Mouse (Mus musculus) embryonic facial prominence, embryonic 11.5 days (tissue): ENCODE data around the gene Defb25. TPM values are rescaled to one million over a fixed set of nuclear protein-coding genes. Genes with fewer than 3 reads are reported as not detected.

ENCODE experiments used
- ATAC-seq: fragments of 200-750 bp; cut with Nextera tagmentation; replicated peaks from 2 replicates; pipeline ENCODE4 v1.8.0; 2017; ENCODE audit warnings: low read depth; ENCODE audit not compliant: insufficient number of reproducible peaks, low FRiP score, low TSS enrichment
- DNase-seq: peaks from one replicate; pipeline ENCODE4 v3.0.0-alpha.2; 2015; ENCODE audit warnings: low spot score
- H3K27ac ChIP-seq: fragments of 300-500 bp; sonication (generic); replicated peaks from 2 replicates; pipeline ENCODE4 v1.5.1; 2014; ENCODE audit warnings: mild to moderate bottlenecking, low read depth, low read length, control low read depth
- H3K27me3 ChIP-seq: fragments of 300-500 bp; sonication (generic); 2 replicates; pipeline ENCODE4 v1.6.1; 2014; ENCODE audit warnings: mild to moderate bottlenecking, low read length, moderate library complexity, mixed read lengths; ENCODE audit not compliant: control insufficient read depth, insufficient read depth
- H3K36me3 ChIP-seq: fragments of 300-500 bp; sonication (generic); replicated peaks from 2 replicates; pipeline ENCODE4 v1.6.1; 2014; ENCODE audit warnings: low read depth, mild to moderate bottlenecking, low read length, moderate library complexity, mixed read lengths; ENCODE audit not compliant: control insufficient read depth, insufficient read depth
- H3K4me1 ChIP-seq: fragments of 300-500 bp; sonication (generic); 2 replicates; pipeline ENCODE4 v1.6.1; 2014; ENCODE audit warnings: low read length, mixed read lengths; ENCODE audit not compliant: control insufficient read depth, insufficient read depth
- H3K4me2 ChIP-seq: fragments of 300-500 bp; sonication (generic); 2 replicates; pipeline ENCODE4 v1.6.1; 2014; ENCODE audit warnings: low read depth, mild to moderate bottlenecking, control low read depth, low read length, moderate library complexity
- H3K4me3 ChIP-seq: fragments of 300-500 bp; sonication (generic); 2 replicates; pipeline ENCODE4 v1.5.1; 2014; ENCODE audit warnings: low read depth, low read length, control low read depth
- H3K9ac ChIP-seq: fragments of 300-500 bp; sonication (generic); replicated peaks from 2 replicates; pipeline ENCODE4 v1.6.1; 2014; ENCODE audit warnings: mild to moderate bottlenecking, control low read depth, low read length
- H3K9me3 ChIP-seq: fragments of 300-500 bp; sonication (generic); replicated peaks from 2 replicates; pipeline ENCODE4 v1.6.1; 2016; ENCODE audit warnings: mild to moderate bottlenecking, low read length, inconsistent platforms, mixed read lengths; ENCODE audit not compliant: control insufficient read depth
- WGBS: fragments of 180-500 bp; shearing (Covaris S2); extraction: QIAGEN DNeasy Blood & Tissue Kit; methylation state at CpG from one replicate; pipeline ENCODE4 v1.1.7; 2014; 5-methylcytosine and 5-hydroxymethylcytosine counted together
- polyA plus RNA-seq: library from polyadenylated mRNA; unstranded; fragments of >200 nt; fragmentation: Nextera tagmentation; extraction: Ambion mirVana; gene quantifications from 2 replicates; pipeline ENCODE4 v1.2.1, GENCODE M21; 2014

Defb25 gene
- polyA plus RNA-seq, 1 experiment from 2014 or later: not detected

DNA sequence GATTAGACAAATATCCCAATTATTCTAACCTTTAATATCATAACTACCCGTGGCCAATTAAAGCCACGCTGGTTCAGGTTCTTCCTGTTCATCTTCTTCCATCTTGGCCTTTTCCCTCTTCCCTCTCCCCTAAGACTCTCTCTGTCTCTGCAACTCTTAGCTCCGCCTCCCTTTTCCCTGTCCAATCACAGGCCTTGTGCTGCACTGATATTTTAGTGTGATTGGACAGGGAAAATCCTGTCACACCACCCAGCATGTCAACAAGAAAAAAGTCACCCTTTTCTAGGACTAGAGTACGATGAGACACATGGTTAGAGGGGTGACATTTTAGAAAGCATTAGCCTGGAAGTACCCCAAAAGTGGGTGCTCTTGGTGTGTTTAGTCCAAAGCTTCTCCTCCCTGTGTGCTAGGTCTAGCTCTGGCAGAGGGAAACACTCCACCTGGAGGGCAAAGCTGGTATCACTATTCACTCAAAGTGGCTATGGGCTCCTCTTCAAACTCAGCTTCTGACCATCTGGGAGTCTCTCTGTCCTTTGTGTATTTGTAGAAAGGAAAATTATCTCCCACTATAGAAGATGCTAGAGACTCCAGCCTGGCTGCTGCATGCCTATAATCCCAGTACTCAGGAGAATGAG lies 35.8 kb downstream of the Defb25 start:
- Histone ChIP-seq H3K4me2 (no peak overlapping the region), H3K4me1 (no peaks in the 10 kb centered on the region), H3K9me3 (no peaks in the 10 kb centered on the region), H3K4me3 (no peak overlapping the region), H3K27me3 (no peaks in the 10 kb centered on the region), H3K9ac (no peak overlapping the region), H3K36me3 (no peaks in the 10 kb centered on the region), H3K27ac (no peak overlapping the region)
- DNase-seq (peak; percentile 27), ATAC-seq (no peak)
- WGBS: 73% methylated on average over 4 of the region's 4 CpGs

- Histone ChIP-seq H3K27me3 (no peaks in the 10 kb centered on the region), H3K4me2 (no peak overlapping the region), H3K4me3 (no peak overlapping the region), H3K27ac (no peak overlapping the region), H3K36me3 (no peaks in the 10 kb centered on the region), H3K9ac (no peak overlapping the region), H3K4me1 (no peaks in the 10 kb centered on the region), H3K9me3 (no peaks in the 10 kb centered on the region)
- DNase-seq: no peak
- 89% methylated on average over 11 of the region's 11 CpGs for WGBS
- no peak for ATAC-seq
Observed at GRCm38 (mm10) chr2:152580612-152581011, 42.2 kb downstream of the Defb25 start.

- Histone ChIP-seq H3K27me3 (no peaks in the 10 kb centered on the region), H3K9ac (no peak within 1 kb of the TSS), H3K4me3 (no peak within 1 kb of the TSS), H3K9me3 (no peaks in the 10 kb centered on the region), H3K4me1 (no peaks in the 10 kb centered on the region), H3K27ac (no peak within 1 kb of the TSS), H3K4me2 (no peak within 1 kb of the TSS), H3K36me3 (no peaks in the 10 kb centered on the region)
- WGBS: 57% methylated on average over 7 of the region's 7 CpGs
- DNase-seq: no peak
- ATAC-seq: no peak
Observed at GRCm38 (mm10) chr2:152580107-152580506, 42.7 kb downstream of the Defb25 start, which contains the start of gene Defb19. Gene Defb19, minus strand, starts transcription at chr2:152580312.

DNA sequence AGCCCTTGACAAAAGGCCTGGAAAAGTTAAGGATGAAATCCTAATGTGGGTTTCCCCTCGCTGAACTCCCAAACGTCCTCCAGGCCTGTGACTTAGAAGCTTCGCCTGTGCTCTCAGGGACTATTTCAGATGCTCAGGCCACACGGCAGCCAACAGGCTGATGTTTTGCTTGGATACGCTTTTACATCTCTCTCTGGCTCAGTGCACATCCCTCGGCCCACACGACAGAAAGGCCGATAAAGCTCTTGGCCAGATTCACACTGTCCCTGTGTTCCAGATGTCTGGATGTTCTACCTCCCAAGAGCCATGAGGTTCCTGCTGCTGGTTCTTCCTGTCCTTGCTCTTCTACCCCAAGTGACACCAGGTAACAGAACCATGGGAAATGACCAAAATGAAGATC lies 49.4 kb downstream of the Defb25 start:
- Histone ChIP-seq H3K4me1 (no peaks in the 10 kb centered on the region), H3K9me3 (no peaks in the 10 kb centered on the region), H3K9ac (no peak overlapping the region), H3K27ac (no peak overlapping the region), H3K4me3 (no peak overlapping the region), H3K4me2 (no peak overlapping the region), H3K36me3 (no peaks in the 10 kb centered on the region), H3K27me3 (no peaks in the 10 kb centered on the region)
- DNase-seq (no peak), ATAC-seq (no peak)
- 92% methylated on average over 8 of the region's 8 CpGs for WGBS

Other genes with a start within 250 kb of the Defb25 start
- 3.0 and 4.2 TPM in 2 replicates for gene Nrsn2, start 246.4 kb downstream of the Defb25 start, polyA plus RNA-seq
- 19.6 and 20.7 TPM in 2 replicates for gene Sox12, start 225.0 kb downstream of the Defb25 start, polyA plus RNA-seq
- gene Zcchc3, start 208.0 kb downstream of the Defb25 start, polyA plus RNA-seq: 61.6 and 67.7 TPM in 2 replicates
- gene 6820408C15Rik, start 207.5 kb downstream of the Defb25 start, polyA plus RNA-seq: 0.17 and 0.24 TPM in 2 replicates
- not detected in 2 replicates for gene Defb23, start 158.4 kb downstream of the Defb25 start, polyA plus RNA-seq
- gene Defb20, start 146.0 kb downstream of the Defb25 start, polyA plus RNA-seq: not detected in 2 replicates
- gene Defb22, start 132.9 kb downstream of the Defb25 start, polyA plus RNA-seq: not detected in 2 replicates
- gene Defb26, start 111.4 kb downstream of the Defb25 start, polyA plus RNA-seq: not detected in 2 replicates
- gene Defb28, start 104.8 kb downstream of the Defb25 start, polyA plus RNA-seq: not detected in 2 replicates
- not detected in 2 replicates for gene Defb29, start 83.0 kb downstream of the Defb25 start, polyA plus RNA-seq
- gene Gm17416, start 53.7 kb downstream of the Defb25 start, polyA plus RNA-seq: not detected in 2 replicates
- gene Defb21, start 50.3 kb downstream of the Defb25 start, polyA plus RNA-seq: not detected in 2 replicates
- gene Defb19, start 42.7 kb downstream of the Defb25 start, polyA plus RNA-seq: not detected in 2 replicates
- not detected in 2 replicates for gene Defb45, start 23.7 kb downstream of the Defb25 start, polyA plus RNA-seq
- not detected in 2 replicates for gene Defb36, start 18.7 kb downstream of the Defb25 start, polyA plus RNA-seq
- 0.36 and 0.91 TPM in 2 replicates for gene Rem1, start 3.9 kb upstream of the Defb25 start, polyA plus RNA-seq
- 115 and 118 TPM in 2 replicates for gene H13, start 46.4 kb upstream of the Defb25 start, polyA plus RNA-seq
- 40.6 and 45.1 TPM in 2 replicates for gene Mcts2, start 64.0 kb upstream of the Defb25 start, polyA plus RNA-seq
- 166 and 179 TPM in 2 replicates for gene Id1, start 113.2 kb upstream of the Defb25 start, polyA plus RNA-seq
- 9.8 and 11.1 TPM in 2 replicates for gene Cox4i2, start 131.1 kb upstream of the Defb25 start, polyA plus RNA-seq
- 100 and 107 TPM in 2 replicates for gene Bcl2l1, start 208.7 kb upstream of the Defb25 start, polyA plus RNA-seq
- gene Tpx2, start 224.9 kb upstream of the Defb25 start, polyA plus RNA-seq: 170 and 190 TPM in 2 replicates